Mouse (Mus musculus): Measurements from ENCODE around the gene S100a3.

GRCm38 (mm10) chr3:90576351-90577001 is 16.1 kb downstream of the S100a3 start:
- TF ChIP-seq POLR2A (IDR thresholded peaks at IDR 0.05; ENCODE audit: insufficient read depth, low read depth, low read length) (no peak), CTCF (IDR thresholded peaks at IDR 0.05; ENCODE audit: insufficient read depth, low read depth, low read length) (no peak)
